Mouse (Mus musculus): ENCODE results near the gene Nfatc2.

The Nfatc2 gene

GRCm38 (mm10) chr2:168541223-168541622 is 60.2 kb downstream of the Nfatc2 start:
- in situ Hi-C loops (cut with MboI, MseI): no loop called here

DNA sequence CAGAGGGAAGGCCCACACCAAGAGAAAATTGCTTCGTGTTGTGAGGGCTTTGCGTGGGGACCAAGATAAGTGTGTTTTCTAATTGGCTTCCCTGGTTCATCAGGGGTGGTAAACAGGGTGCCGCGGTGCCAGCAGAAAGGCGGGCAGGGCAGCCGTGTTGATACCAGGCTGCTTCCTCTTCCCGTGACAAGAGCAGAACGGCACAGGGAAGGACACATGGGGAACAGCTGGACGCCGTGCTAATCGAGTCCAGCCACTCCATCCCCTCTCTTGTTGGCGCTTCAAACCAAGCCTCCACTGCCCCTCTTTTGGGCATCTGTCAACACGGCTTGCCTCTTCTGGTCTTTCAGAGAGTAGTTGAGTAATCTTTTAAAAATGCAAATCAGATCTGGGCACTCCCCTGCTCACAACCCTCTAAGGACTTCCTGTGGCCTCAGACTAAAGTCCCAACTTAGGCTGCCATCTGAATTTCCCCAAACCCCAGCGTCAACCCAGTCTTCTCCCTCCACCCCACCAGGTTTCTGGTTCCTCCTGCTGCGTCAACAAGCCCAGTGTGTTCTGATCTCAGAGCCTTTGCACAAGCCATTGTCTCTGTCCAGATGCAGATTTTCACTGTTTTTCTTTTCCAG is 61.7 kb downstream of the Nfatc2 start:
- in situ Hi-C loops (cut with MboI, MseI): no loop called here

DNA sequence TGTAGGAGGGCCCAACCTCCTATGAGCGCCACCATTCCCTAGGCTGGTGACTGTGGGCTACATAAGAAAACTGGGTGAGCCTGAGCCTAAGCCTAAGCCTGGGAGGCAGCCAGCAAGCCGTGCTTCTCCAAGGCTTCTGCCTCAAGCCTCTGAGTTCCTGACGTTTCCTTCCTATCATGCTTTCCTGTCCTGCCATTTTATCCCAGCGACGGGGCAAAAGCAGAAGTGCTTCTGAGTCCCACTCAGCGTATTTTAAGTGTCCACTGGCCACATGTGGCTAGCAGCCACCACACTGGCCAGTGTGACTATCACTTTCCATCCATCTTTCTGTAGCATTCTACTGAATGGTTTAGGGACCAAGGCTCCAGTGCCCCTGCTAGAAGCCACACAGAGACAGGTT is 62.4 kb downstream of the Nfatc2 start:
- in situ Hi-C loops (cut with MboI, MseI): no loop called here

GRCm38 (mm10) chr2:168532061-168532833 is 69.2 kb downstream of the Nfatc2 start:
- in situ Hi-C loops (cut with MboI, MseI): no loop called here

DNA sequence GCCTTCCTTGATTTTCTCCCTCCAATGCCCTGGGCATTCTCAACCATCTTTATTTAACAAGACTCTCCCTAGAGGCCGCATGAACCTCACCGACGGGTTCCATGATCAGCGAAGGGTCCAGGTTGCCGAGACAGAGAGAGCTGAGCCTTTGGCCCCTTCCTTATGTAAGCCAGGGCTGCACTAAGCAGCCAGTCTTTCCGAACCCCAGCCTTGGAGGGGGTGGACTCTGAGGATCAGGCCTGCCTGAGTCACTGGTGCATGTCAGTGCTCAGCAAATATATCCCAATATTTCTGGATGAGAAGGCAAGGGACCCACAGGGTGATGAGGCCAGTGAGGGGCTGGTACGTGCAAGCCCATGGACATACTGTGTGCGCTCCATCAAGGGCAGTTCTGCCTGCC is 72.9 kb downstream of the Nfatc2 start:
- in situ Hi-C loops (cut with MboI, MseI): no loop called here

- in situ Hi-C loops (cut with MboI, MseI): no loop called here
Measured at GRCm38 (mm10) chr2:168527430-168527792, 74.0 kb downstream of the Nfatc2 start.

DNA sequence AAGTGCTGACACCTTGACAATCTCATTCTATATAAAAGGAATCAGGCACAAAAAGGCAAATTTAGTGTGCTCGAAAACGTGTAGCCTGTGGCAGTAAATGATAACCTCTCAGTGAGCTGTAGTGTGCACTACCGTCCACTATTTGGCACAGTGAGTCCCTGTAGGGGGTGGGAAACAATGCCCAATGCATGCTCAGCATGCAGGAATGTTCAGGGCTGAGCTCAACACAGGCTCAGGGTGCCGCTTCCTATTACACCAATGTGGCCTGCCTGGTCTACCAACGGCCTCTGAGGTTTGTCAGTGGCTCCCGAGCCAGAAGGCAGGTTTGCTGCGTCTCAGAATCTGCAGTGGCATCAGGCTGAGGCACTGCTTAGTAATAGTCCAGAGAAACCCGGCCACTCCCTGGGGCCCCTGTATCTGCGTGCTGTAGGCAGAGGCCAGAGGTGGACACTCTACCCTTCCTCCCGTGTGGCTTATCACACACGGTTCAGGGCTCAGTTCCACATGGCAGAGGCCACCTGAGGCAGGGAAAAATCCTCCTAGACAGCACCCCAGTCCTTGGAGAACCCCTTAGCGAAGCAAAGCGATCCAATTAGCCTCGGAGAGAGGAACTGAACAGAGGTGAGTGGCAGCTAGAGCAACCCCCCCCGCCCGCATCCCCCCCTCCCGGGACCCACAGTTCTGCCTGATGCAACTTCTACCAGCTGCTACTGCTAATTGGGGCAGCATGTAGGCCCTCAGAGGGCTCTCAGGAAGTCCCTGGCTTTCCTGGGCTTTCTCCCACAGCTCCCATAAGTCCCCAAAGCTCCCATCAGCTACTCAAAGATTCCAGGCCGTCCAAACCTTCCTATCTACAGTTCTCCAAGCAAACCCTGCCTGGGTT is 74.7 kb downstream of the Nfatc2 start:
- in situ Hi-C loops (cut with MboI, MseI): no loop called here

DNA sequence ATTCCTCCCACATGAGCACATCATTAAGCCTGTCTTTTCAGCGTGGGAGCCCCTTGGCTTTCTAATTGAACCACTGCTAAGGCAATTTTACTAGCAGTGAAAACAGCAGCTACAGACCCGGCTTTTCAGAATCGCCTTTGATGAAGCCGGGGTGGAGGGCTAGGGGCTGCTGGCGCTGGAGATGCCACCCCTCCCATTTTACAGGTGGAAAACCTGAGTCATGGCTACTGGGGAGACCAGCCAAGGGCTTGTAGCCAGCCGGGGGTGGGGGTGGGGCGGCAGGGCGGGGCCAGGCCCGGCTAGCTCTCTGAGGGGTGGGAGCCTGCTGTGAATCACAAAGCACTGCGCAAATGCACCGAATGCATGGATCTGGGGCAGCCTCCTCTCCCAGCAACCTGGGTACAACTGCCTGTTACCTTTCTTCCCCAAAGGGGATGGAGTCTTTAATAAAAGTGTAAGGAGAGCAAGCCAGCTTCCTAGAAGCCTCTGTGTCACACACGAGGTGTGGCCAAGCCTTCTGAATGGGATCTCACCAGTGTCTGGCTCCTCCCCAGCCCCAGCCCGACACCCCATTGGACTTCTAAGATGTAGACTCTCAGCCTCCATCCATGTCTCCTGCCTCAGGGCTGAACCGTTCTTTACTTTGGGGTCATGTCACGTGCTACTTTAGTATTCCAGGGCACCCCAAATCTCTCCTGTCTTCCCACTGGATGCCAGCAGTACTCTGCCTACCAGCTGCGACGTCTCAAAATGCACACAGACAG is 75.9 kb downstream of the Nfatc2 start:
- in situ Hi-C loops (cut with MboI, MseI): no loop called here

- in situ Hi-C loops (cut with MboI, MseI): loop anchor here (5.0 kb wide), 1 partner anchor 48 kb away; no protein-coding TSS in a partner anchor
Measured at GRCm38 (mm10) chr2:168524905-168525381, 76.5 kb downstream of the Nfatc2 start.

GRCm38 (mm10) chr2:168522247-168522646 is 79.2 kb downstream of the Nfatc2 start:
- in situ Hi-C loops (cut with MboI, MseI): loop anchor here (5.0 kb wide), 1 partner anchor 45 kb away; no protein-coding TSS in a partner anchor

DNA sequence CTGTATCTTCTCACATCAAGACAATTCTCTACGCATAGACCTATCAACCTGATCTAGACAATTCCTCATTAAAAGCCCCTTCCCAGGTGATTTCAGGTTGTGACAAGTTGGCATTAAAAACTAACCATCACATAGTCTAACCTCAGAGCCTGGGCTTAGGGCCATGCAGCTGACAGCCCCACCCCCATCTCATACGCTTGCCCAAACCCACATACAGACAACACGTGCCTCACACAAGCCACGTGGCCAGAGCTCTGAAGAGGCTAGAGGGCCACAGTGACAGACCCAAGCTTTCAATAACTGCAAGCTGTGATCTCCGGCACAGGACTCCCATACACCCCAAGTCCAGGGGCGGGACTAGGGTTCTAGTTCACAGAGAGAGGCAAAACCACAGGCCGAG is 80.7 kb downstream of the Nfatc2 start:
- in situ Hi-C loops (cut with MboI, MseI): loop anchor here (5.0 kb wide), 1 partner anchor 43 kb away; no protein-coding TSS in a partner anchor

- in situ Hi-C loops (cut with MboI, MseI): no loop called here
Measured at GRCm38 (mm10) chr2:168519589-168519988, 81.9 kb downstream of the Nfatc2 start.

DNA sequence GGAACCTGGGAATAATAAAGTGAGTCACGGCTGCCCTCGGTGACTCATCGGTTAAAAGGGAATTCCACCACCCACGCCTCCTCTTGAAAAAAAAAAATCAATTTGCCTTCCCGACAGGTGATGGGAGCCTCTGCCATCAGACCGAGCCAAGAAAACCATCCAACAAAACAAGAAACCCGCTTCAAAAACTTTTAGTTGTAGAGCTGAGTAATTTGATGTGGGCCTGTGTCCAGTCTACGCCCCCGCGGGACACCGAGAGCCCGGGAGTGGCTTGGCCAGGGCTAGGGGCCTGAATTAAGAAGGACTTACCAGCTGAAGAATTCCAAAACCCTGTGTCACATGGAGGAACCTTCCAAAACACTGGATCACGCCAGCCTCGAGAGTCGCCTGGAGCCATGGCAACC is 83.2 kb downstream of the Nfatc2 start:
- in situ Hi-C loops (cut with MboI, MseI): no loop called here

DNA sequence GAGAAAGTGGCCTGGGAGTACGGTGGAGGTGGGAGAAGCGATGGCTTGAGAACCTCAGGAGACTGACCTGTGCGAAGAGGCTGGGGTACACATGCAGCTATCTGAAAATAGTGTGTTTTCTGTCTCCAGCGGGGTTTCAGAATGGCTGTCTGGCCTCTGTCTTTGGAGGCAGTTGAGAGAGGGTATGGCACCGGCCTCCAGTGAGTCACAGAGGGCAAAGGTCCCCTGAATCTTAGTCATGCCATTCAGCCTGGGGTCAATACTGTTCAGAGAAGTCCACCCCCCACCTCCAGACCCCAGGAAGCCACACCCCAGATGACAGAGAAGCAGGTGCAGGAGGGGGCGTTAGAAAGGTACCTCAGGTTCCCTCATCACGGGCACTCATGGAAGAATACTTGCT is 83.7 kb downstream of the Nfatc2 start:
- in situ Hi-C loops (cut with MboI, MseI): no loop called here

GRCm38 (mm10) chr2:168516717-168517116 is 84.7 kb downstream of the Nfatc2 start:
- in situ Hi-C loops (cut with MboI, MseI): no loop called here

DNA sequence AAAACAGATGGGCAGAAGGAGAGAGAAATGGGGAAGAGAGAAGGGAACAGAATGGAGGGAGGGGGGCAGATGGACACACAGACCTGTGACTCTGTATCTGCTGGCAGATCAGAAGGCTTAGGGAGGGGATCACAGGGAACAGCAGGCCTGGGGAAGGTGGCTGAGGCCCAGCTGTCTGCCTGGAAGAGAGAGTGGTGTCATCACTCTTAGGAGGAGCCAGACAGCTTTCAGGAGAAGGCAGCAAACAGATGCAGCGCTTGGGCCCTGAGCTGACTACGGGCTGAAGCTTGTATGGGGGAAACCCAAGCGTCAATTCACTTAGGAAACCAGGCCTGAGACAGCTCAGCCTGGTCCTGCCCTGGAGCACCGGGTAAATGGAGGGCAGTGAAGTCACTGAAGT is 86.0 kb downstream of the Nfatc2 start:
- in situ Hi-C loops (cut with MboI, MseI): no loop called here

DNA sequence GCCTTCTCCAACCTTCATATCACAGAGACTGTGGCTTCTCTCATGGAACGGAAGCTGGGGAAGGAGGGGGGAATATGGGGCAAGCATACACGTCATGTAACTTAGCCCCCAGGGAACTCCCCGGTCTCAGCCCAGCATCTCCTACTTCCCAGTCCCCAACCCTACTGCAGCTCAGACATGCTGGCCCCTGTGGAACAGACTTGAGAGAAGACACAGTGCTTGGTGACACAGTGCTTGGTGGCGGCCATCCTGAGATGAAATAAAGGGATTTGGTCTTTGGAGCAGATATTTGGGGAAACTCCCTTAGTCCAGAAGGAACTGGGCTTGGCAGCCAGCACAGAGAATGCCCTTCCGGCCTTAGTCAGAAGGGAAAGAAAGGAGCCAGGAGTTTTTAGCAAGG is 87.3 kb downstream of the Nfatc2 start:
- in situ Hi-C loops (cut with MboI, MseI): no loop called here

GRCm38 (mm10) chr2:168511529-168511928 is 89.9 kb downstream of the Nfatc2 start:
- in situ Hi-C loops (cut with MboI, MseI): no loop called here

GRCm38 (mm10) chr2:168508469-168509198 is 92.8 kb downstream of the Nfatc2 start:
- in situ Hi-C loops (cut with MboI, MseI): loop anchor here (5.0 kb wide), 1 partner anchor 1181 kb away; no protein-coding TSS in a partner anchor

DNA sequence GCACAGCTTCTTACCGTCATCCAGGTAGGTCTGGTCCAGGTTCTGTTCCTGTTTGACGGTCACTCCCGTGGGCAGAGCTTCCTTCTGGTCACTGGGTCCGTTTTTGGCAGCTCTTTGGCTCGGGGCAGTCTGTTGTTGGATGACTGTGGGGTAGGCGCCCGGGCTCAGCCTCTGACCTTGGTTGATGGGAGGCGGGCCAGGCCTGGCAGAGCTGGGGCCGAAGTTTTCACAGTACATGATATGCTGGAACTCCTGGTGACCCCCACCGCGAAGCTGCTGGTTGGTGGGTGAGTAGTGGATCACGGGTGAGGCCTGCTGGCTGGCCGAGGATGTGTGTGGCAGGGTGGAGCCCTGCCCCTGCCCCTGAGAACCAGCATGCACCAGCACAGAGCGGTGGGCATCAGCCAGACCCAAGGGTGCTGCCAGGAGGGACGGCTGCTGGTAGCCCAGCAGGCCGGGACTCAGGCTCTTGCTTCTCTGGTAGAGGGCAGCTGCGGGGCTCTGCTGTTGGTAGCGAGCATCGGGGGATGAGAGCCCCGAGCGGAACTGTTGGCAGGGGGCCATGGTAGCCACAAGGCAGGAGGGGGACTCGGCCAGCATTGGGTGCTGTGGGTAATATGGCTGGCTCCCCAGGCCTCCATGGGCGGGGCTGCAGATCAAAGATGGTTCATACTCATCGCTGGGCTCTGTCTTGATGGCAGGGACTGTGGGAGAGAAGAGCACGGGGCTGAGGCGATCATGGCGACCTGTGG is 96.8 kb downstream of the Nfatc2 start:
- in situ Hi-C loops (cut with MboI, MseI): loop anchor here (5.0 kb wide), 1 partner anchor 1177 kb away; no protein-coding TSS in a partner anchor

Measured in regulatory T cell (primary cell).